ENCODE assay signal across 17 mouse cellular contexts in genomic region chr5:115500383-115500935, GRCm38 (mm10). TPM values are rescaled to one million over a fixed set of nuclear protein-coding genes. Genes with fewer than 3 reads are reported as not detected.
DNase-seq lines count a peak whose midpoint lies in the region; ATAC-seq and TF ChIP-seq lines count a peak whose summit lies in the region.
"Had no signal": no experiment of that assay in that cellular context is flagged by ENCODE, and none has a peak within 500 bp of the region (broad histone marks: within the 10 kb centered on the region; RNA-seq: fewer than 3 reads in every experiment).

No protein-coding gene starts in this region.

- H3K4me3 ChIP-seq in heart, embryonic 10.5 days, result no peak overlapping the region
- H3K4me3 ChIP-seq in lung, postnatal 0 days (ENCODE audit: low read depth, low read length), result no peak overlapping the region
- no peak overlapping the region for H3K4me3 ChIP-seq in bone marrow macrophage, adult 2 months (ENCODE audit: insufficient read depth, low read length)

- no peak overlapping the region for H3K27ac ChIP-seq in heart, embryonic 10.5 days
- no peak overlapping the region for H3K27ac ChIP-seq in lung, postnatal 0 days (ENCODE audit: low read length)
- H3K27ac ChIP-seq in bone marrow macrophage, adult 2 months (ENCODE audit: insufficient read depth, low read depth, low read length), result peak overlapping the region; percentile 79
- H3K27ac ChIP-seq: stomach, postnatal 0 days had no signal

- peak; percentile 44; the same call in 1 of the 2 replicates for ATAC-seq in lung, postnatal 0 days
- peak; percentile 91 for ATAC-seq in megakaryocyte progenitor cell, adult 5-6 weeks (replicated peaks; ENCODE audit: poor library complexity)
- ATAC-seq: Patski had no signal

- H3K9me3 ChIP-seq in heart, embryonic 10.5 days, result no peaks in the 10 kb centered on the region
- H3K9me3 ChIP-seq in lung, postnatal 0 days (ENCODE audit: low read length), result no peaks in the 10 kb centered on the region

- TF ChIP-seq EP300 in lung, postnatal 0 days (IDR thresholded peaks at IDR 0.05), result no peak

- H3K27me3 ChIP-seq in heart, embryonic 10.5 days (ENCODE audit: insufficient read depth, poor library complexity, severe bottlenecking), result no peaks in the 10 kb centered on the region
- H3K27me3 ChIP-seq in lung, postnatal 0 days (replicated peaks; ENCODE audit: insufficient read depth, low read length), result no peaks in the 10 kb centered on the region
- H3K27me3 ChIP-seq: Patski had no signal

- no peak for TF ChIP-seq CTCF in lung, postnatal 0 days (IDR thresholded peaks at IDR 0.05)
- TF ChIP-seq CTCF in bone marrow macrophage, adult 2 months (IDR thresholded peaks at IDR 0.05; ENCODE audit: low read depth, low read length), result no peak

- H3K36me3 ChIP-seq in heart, embryonic 10.5 days, result no peaks in the 10 kb centered on the region
- no peaks in the 10 kb centered on the region for H3K36me3 ChIP-seq in lung, postnatal 0 days (ENCODE audit: insufficient read depth, low read length)

- peak; percentile 49 to 68 for DNase-seq in heart, adult 9 months (ENCODE audit: low spot score in 2 of 2)
- DNase-seq in heart, embryonic 10.5 days (ENCODE audit: low spot score), result no peak
- peak; percentile 65 for DNase-seq in lung, postnatal 0 days (ENCODE audit: low spot score)
- no peak for DNase-seq in lung, postnatal 14 days
- DNase-seq in thymus, postnatal 25 days, result no peak
- no peak for DNase-seq in retina, embryonic 14.5 days (ENCODE audit: low spot score)
- DNase-seq: adrenal gland, adult 2 months; gastrocnemius, postnatal 36 days had no signal

- H3K4me2 ChIP-seq in lung, postnatal 0 days (replicated peaks; ENCODE audit: low read depth, low read length), result no peak overlapping the region

- no peaks in the 10 kb centered on the region for H3K4me1 ChIP-seq in heart, embryonic 10.5 days
- H3K4me1 ChIP-seq in lung, postnatal 0 days (ENCODE audit: insufficient read depth, low read depth, low read length), result no peaks in the 10 kb centered on the region
- H3K4me1 ChIP-seq in bone marrow macrophage, adult 2 months (ENCODE audit: control insufficient read depth, insufficient read depth, low read length), result peaks cover 10% of the 10 kb centered on the region

- H3K9ac ChIP-seq in lung, postnatal 0 days (replicated peaks; ENCODE audit: low read depth), result no peak overlapping the region

- 77% methylated on average over 12 of the region's 12 CpGs for whole genome bisulfite sequencing in heart, embryonic 10.5 days
- 71% methylated on average over 12 of the region's 12 CpGs for WGBS in lung, postnatal 0 days

- TF ChIP-seq POLR2A in bone marrow macrophage, adult 2 months (IDR thresholded peaks at IDR 0.05; ENCODE audit: borderline replicate concordance, low read depth, low read length), result no peak

RNA-seq across cellular contexts. Expression of gene Pxn, which starts 6.0 kb away (rescaled TPM):
- 30.3 and 31.9 TPM in 2 replicates for polyA plus RNA-seq in heart, embryonic 10.5 days (2016; fragmentation: Nextera tagmentation; extraction: Ambion mirVana)
- polyA plus RNA-seq in lung, postnatal 0 days (2015; fragmentation: Nextera tagmentation; extraction: Ambion mirVana), result 56.4 and 59.3 TPM in 2 replicates
- polyA plus RNA-seq in bone marrow macrophage, adult 2 months (2012; ENCODE audit: insufficient read depth, insufficient read length, missing spikeins), result 109 and 121 TPM in 2 replicates
- 40.4 and 52.8 TPM in 2 replicates for total RNA-seq in megakaryocyte progenitor cell, adult 5-6 weeks (2015)
- 69.6 and 73.0 TPM in 2 replicates for total RNA-seq in megakaryocyte progenitor cell, adult 5-6 weeks (2017)

RNA-seq across cellular contexts. Expression of gene Sirt4, which starts 15.9 kb away (rescaled TPM):
- polyA plus RNA-seq in heart, embryonic 10.5 days (2016; fragmentation: Nextera tagmentation; extraction: Ambion mirVana), result 18.7 and 19.0 TPM in 2 replicates
- 15.7 and 18.0 TPM in 2 replicates for polyA plus RNA-seq in lung, postnatal 0 days (2015; fragmentation: Nextera tagmentation; extraction: Ambion mirVana)
- polyA plus RNA-seq in bone marrow macrophage, adult 2 months (2012; ENCODE audit: insufficient read depth, insufficient read length, missing spikeins), result 15.6 and 17.8 TPM in 2 replicates
- 9.8 and 12.3 TPM in 2 replicates for total RNA-seq in megakaryocyte progenitor cell, adult 5-6 weeks (2015)
- 2.8 and 4.6 TPM in 2 replicates for total RNA-seq in megakaryocyte progenitor cell, adult 5-6 weeks (2017)

RNA-seq across cellular contexts. Expression of gene Pla2g1b, which starts 34.4 kb away (rescaled TPM):
- polyA plus RNA-seq in heart, embryonic 10.5 days (2016; fragmentation: Nextera tagmentation; extraction: Ambion mirVana), result 0.48 and 1.4 TPM in 2 replicates
- 70.5 and 71.7 TPM in 2 replicates for polyA plus RNA-seq in lung, postnatal 0 days (2015; fragmentation: Nextera tagmentation; extraction: Ambion mirVana)
- polyA plus RNA-seq in bone marrow macrophage, adult 2 months (2012; ENCODE audit: insufficient read depth, insufficient read length, missing spikeins), result not detected in 2 replicates
- total RNA-seq in megakaryocyte progenitor cell, adult 5-6 weeks (2015), result not detected in 2 replicates
- not detected in 2 replicates for total RNA-seq in megakaryocyte progenitor cell, adult 5-6 weeks (2017)
- total RNA-seq: adrenal gland, adult 2 months; gastrocnemius, postnatal 36 days; heart, postnatal 36 days; left cerebral cortex, adult 18-20 months had no signal
- polyA plus RNA-seq: adrenal gland, adult 2 months; cortical plate, adult 2 months; limb, embryonic 14.5 days; Patski; urinary bladder, adult 2 months had no signal

RNA-seq across cellular contexts. Expression of gene Rplp0, which starts 58.8 kb away (rescaled TPM):
- polyA plus RNA-seq in heart, embryonic 10.5 days (2016; fragmentation: Nextera tagmentation; extraction: Ambion mirVana), result 1,223 and 1,345 TPM in 2 replicates
- 937 and 987 TPM in 2 replicates for polyA plus RNA-seq in lung, postnatal 0 days (2015; fragmentation: Nextera tagmentation; extraction: Ambion mirVana)
- 1,563 and 1,614 TPM in 2 replicates for polyA plus RNA-seq in bone marrow macrophage, adult 2 months (2012; ENCODE audit: insufficient read depth, insufficient read length, missing spikeins)
- 3,223 and 3,257 TPM in 2 replicates for total RNA-seq in megakaryocyte progenitor cell, adult 5-6 weeks (2015)
- 1,603 and 2,013 TPM in 2 replicates for total RNA-seq in megakaryocyte progenitor cell, adult 5-6 weeks (2017)

Comparison
In these comparisons a context has a peak if more than half of its experiments do, and no peak if none do; other contexts are left out.
1. DNase-seq: peak in heart, adult 9 months (2 of 2) and lung, postnatal 0 days (single experiment); none in heart, embryonic 10.5 days (single experiment), lung, postnatal 14 days (single experiment), thymus, postnatal 25 days (single experiment) and retina, embryonic 14.5 days (single experiment).
2. RNA of gene Pla2g1b, which starts 34.4 kb away (polyA plus RNA-seq): 70.5 to 71.7 TPM in lung, postnatal 0 days; 0.48 to 1.4 TPM in heart, embryonic 10.5 days and not detected in bone marrow macrophage, adult 2 months; every median in the first group is over 10 times any median in the second.